Mouse (Mus musculus) urinary bladder, postnatal 4 days (tissue): ENCODE measurements around the gene Ndufs3.
A peak's percentile ranks its signal among the peaks of the same experiment; 100 is the strongest.
"Not testable (repeated sequence)": the region's sequence is repeated elsewhere in the genome, so short reads cannot be mapped to it uniquely, and the experiment has no call there.

ENCODE experiments used
- DNase-seq, 2 experiments: peaks; one replicate each; pipeline ENCODE4 v3.0.0; 2021 to 2022; ENCODE audit warnings: low spot score in 2 of 2

The Ndufs3 gene

DNA sequence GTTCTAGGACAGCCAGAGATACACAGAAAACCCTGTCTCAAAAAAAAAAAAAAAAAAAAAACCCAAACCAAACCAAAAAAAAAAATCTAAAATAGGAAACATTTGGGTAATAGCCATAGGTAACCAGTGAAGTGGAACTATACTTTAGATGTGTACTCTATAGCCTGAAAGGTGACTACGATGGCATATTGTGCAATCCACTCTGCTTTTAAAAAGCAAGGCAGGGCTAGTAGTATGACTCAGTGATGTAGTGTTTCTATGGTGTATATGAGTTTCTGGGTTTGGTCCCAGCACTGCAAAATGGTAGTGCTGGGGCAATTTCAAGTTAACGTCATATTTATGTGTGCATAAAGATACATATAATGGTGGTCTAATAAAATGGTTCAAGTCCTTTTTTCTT is 2.1 kb upstream of the Ndufs3 start:
- no peak for DNase-seq

DNA sequence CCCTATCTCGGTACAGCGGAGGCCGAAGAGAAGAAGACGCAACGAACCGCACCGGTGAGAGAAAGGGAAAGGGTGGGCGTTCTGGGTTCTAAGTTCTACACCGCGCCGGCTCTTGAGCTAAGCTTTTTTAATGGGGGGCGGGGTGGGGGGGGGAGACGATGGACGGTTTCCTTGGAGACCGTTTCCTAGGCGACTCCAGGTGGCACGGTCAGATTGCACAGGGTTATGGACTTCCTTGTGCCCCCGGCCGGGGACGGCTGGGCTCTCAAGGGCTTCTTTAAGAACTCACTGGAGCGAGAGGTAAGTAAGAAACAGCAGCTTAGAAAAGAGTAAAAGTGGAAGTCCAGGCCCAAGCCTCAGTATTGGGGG is 213 bp upstream of the Ndufs3 start:
- no peak for DNase-seq

DNA sequence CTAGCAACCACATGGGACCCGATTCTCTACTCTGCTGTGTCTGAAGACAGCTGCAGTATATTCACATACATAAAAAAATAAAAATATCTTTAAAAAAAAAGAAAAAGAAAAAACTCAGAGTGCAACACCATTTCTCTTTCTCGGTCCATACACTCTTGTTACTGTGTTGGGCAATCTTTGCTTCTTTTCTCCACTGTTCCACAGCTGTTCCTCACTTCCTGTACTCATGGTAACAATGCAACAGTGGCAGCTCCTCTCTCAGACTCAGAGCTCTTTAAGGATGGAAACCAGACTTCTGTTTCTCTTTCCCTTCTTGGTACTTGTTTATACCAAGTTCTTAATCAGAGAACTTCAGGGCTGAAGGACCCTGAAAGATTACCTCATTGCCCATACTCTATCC is 1.2 kb downstream of the Ndufs3 start:
- DNase-seq: no peak

DNA sequence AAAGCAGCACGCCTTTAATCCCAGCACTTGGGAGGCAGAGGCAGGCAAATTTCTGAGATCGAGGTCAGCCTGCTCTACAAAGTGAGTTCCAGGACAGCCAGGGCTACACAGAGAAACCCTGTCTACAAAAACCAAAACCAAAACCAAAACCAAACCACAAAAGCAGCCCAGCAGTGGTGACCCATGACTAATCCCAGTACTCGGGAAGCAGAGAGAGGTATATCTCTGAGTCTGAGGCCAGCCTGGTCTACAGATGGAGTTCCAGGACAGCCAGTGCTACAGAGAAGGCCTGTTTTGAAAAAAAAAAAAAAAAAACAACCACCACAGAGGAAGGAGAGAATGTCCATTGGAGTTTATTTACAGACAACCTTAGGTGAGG is 10.3 kb downstream of the Ndufs3 start:
- not testable (repeated sequence) for DNase-seq

DNA sequence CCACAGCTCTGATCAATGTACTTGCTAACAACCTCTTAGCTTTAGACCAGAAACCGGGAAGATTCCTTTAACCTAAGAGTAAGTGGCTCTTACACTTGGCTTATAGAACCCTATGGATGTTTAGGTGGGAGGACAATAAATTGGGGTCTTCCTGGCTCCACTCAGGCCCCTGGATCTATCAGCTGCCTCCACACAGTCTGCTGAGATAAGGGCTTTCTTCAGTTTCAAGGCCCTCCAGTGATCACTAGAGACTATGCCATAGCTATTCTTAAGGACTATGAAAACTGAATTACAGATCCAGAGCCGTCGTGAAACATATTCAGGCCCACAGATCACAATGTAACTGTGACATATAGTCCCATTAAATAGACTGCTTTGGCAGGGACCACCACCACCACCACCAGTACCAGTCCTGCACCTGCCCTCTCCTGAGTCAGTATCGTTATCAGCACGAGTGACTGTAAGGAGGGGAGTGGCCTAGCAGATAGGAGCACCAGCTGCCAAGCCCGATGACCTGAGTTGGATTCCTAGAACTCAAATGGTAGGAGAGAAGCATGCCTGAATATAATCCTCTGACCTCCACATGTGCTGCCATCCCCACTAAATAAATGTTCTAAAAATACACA is 10.8 kb downstream of the Ndufs3 start:
- DNase-seq: no peak

DNA sequence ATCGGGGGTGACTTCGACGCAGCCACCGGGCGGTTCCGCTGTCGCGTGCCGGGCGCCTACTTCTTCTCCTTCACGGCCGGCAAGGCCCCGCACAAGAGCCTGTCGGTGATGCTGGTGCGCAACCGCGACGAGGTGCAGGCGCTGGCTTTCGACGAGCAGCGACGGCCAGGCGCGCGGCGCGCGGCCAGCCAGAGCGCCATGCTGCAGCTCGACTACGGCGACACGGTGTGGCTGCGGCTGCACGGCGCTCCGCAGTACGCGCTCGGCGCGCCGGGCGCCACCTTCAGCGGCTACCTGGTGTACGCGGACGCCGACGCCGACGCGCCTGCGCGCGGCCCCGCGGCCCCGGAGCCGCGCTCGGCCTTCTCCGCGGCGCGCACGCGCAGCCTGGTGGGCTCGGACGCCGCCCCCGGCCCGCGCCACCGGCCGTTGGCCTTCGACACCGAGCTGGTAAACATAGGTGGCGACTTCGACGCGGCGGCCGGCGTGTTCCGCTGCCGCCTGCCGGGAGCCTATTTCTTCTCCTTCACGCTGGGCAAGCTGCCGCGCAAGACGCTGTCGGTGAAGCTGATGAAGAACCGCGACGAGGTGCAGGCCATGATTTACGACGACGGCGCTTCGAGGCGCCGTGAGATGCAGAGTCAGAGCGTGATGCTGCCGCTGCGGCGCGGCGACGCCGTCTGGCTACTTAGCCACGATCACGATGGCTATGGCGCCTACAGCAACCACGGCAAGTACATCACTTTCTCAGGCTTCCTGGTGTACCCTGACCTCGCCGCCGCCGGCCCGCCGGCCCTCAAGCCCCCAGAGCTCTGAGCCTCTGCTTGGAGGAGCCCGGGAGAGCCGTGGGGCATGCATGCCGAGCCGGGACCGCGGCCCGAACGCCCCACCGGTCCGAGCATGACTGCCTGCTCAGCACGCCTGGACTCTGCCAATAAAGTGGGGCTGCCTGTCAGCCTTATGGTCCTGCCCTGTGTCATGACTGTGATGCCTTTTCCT is 14.8 kb downstream of the Ndufs3 start:
- DNase-seq: peak in 1 of 2 experiments; percentile 51

DNA sequence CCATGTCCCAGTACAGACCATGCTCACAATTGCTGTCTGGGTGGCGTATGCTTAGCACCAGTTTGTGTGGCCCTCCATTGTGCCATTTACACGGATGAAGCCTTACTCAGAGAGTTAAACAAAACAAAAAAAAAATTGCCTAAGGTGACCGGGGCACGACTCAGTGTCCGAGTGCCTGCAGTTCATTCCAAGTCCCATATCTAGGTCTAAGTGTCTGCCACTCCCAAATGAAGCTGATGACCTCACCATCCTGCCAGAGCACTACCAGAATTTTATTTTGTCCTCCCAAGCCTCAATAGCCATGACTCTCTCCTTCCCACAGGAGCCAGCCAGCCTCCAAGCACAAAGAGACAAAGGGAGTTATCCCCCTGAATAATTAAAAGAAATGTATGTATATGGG is 17.0 kb downstream of the Ndufs3 start:
- no peak for DNase-seq

DNA sequence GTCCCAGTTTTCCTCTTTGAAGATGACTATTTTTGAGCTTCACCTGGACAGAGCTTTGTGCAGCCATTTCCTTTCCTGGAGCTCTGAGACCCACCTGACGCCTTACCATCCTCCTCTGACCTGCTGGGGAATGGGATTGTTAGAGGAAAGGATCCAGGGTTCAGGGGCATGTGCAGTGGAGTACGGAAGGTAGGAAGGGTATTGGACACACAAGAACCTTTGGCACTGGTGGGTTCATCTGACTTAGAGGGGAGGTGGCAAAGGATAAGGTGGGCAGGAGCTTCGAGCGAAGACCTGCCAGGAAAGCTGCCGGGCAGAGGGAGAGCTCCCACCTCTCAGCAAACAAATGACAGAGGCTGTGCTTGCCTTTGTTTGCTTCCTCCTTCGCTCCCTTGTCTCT is 18.2 kb downstream of the Ndufs3 start:
- DNase-seq: no peak

DNA sequence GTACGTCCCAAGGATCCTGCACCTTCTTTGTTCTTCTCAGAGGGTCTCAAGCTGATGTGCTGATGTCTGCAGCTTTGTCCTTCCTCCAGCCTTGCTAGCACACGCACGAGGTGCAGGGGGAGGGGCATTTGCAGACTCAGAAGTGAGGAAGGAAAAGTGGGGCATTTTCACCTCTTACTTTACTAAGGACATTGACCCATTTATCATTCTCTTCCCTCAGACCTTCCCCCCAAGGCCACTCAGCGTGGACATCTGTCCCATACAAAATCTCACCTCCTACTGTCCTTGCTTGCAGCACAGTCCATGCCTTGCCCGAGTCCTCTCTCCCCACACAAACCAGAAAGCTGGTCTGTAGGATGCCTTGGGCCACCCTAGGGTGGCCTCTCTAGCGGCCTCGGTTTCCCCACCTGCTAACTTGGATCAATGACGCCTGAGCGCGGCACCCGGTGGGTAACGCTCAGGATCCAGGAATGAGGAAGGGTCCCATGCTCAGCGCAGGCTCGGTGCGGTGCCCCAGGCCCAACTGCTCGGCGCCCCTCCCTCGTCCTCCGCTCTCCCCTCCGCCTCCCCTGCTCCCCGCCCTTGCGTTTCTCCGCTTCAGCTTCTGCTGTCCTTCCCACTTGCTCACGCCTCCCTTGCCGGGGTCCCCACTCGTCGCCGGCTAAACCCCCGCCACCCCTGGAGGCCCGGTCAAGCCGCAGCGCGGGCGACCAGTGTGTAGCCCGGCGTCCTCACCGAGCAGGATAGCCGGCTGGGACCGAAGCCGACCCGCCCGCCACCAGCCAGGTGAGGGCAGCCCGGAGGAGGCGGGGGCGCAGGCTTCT is 19.2 kb downstream of the Ndufs3 start, which contains the start of gene C1qtnf4:
Gene C1qtnf4 (plus strand): TSS at position 643 of the 824 bp plus-strand sequence.
- no peak for DNase-seq

DNA sequence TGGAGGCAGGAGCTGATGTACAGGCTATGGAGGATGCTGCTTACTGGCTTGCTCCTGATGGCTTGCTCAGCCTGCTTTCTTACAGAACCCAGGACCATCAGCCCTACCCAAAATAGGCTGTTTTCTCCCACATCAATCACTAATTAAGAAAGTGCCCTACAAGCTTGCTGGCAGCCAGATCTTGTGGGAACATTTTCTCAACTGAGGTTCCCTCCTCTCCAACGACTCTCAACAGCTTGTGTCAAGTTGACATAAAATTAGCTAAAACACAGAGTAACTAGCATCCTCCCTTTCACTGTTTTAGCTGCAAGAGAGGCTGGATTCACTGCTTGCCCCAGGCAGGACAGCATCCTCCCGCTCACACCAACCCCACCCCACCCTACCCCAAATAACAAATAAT is 22.8 kb downstream of the Ndufs3 start:
- no peak for DNase-seq

DNA sequence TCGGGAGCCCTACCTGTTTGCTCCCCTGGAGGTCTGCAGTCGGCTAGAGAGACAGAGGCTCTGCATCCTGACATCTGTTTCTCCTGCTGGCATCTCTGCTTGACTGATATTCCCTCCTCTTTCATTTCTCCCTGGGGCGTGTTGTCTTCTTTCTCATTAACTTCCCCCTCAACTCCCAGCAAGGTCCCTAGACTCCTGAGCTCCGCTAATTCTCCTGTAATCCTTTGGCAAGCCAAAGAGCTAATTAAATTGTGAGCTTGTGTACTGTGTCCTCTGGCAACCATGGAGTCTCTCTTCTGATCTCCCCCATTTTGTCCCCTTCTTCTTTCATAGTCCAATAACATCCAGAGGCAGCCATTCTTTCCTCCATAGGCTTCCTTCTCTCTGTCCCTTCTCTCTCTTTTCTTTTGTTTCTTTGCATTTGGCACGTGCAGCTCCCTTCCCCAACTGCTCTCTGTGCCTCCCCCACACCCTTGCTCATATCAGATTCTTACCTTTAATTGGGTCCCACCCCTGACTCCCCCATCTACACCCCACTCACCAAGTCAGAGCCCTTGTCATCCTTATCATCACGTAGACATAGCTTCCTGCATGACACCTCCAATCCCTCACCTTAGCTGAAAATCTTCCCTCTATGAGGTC is 24.4 kb downstream of the Ndufs3 start:
- DNase-seq: no peak

DNA sequence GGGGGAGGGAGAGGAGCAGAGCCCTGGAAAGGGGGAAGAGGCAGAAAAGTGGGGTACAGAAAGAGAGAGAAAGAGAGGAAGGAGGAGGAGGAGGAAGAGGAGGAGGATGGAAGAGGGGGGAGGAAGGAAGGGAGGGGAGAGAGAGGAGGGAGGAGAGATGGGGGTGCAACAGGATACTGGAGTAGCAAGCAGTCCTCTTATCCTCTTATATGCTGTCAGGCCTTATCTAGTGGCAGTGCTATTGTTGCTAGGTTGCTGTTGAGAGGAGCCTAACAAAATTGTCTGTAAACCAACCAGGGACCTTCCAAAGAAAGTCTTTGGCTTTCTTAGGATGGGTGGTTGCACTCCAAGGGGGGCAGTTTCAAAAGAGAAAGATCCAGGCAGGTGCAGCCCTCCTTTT is 25.2 kb downstream of the Ndufs3 start:
- no peak for DNase-seq

DNA sequence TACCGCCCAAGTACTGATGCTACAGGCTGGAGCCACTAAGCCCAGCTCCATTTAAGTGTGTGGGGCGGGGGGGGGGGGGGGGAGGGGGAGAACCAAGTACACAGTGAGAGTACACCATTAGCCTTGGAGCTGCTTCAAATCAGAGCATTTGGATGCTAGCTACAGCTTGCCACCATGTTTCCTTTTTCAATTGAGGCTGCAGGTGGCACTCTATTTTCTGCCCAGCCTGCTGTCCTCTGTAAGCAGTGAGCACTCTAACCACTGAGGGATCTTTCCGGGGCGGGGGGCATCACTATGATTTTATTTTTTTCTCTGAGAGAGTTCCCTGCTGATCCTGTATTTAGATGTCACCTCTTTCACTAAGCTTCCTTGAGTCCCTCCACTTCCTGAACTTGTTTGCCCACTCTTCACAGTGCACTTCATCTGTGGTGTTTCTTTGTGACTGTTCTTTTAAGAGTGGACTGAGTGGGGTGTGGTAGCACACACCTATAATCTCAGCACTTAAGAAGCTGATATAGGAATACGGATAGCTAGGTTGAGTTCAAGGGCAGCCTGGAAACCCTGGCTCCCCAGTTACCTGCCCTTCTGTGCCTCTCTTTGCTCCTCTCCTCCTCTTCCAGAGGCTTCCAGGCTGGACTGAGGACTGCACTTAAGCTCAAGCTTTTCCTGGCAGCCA is 26.9 kb downstream of the Ndufs3 start:
- DNase-seq: no peak

DNA sequence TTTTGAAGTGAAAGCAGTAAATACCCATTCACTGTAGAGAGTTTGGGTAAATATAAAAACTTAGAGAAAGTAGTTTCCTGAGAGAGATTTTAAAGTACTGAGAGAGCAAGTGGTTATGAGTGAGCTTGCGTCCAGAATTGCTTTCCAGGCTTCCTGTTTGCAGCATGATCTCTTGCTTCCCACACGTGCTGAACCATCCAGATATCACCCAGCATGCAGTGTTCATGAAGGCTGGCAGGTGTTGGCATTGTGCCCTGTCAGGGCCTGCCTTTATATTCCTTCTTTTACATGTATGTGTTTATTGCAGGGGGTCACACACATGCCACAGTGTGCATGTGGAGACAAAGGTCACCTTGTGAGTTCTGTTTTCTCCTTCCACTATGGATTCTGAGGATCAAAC is 29.4 kb downstream of the Ndufs3 start:
- no peak for DNase-seq

DNA sequence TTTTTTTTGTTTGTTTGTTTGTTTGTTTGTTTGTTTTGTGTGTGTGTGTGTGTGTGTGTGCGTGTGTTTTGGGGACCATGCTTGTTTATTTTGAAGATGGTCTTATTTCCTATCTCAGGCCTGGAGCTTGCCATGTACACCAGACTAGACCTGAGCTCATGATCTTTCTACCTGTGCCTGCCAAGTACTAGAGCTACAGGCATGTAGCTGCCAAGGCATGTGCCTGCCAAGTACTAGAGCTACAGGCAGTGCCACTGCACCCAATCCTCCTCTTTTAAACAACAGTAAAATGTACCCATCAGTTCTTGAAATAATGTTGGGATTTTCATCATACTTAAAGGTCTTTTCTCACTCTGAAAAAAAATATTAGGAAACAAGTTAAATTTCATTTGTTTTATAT is 30.6 kb downstream of the Ndufs3 start:
- no peak for DNase-seq

DNA sequence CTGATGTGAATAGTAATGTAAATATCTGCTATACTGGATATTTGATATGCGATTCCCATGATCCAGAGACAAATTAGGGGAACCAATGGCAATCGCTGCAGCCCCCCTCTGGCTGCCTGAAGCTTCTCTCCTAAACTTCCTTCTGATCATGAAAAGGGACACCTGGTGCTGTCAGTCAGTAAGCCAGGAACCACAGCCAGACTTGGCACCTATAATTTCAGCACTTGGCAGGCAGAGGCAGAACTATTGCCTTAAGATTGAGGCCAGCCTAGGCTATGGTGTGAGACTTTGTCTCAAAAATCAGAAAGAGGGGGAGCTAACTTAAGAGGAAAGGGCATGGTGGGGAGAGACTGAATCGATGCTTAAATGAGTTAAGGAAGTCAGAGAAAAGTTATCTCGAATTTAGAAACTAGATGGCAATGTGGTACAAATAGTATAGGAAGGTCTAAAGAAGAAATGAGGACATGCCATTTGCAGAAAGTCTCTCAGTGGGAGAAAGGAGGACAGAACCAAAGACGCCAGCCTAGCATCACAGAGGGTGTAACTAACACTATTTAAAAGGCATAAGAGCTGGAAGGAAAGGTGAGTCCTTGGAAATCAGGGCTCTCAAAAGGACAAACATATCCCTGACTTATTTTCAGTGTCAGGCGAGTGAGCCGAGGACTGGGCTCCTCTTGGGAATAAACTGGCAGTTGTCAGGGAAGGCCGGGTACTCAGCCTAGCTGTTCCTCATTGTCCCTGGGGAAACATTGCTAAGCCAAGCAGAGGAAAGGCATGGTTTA is 33.3 kb downstream of the Ndufs3 start:
- DNase-seq: no peak

DNA sequence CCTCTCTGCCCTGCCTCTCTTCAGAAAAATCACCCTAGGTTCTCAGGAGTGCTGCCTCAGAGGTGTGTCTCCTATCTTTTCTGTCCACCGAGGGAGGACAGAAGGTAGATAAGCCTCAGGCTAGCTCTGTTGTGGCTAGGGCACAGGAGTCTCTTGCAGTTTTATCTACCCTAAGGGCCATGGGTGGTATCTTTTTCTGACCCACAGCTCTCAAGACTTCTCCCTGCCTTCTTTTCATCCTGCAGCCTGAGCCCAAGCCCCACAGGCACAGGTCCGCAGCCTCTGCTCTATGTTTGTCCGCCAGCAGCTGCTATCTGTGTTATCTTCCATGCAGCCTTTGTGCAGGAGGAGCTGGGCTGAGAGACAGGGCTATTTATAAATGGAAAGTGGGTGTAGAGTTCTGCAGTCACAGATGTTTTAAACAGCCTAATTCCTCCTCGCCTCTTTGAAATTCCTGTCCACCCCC is 34.5 kb downstream of the Ndufs3 start:
- DNase-seq: peak in 1 of 2 experiments; percentile 31

DNA sequence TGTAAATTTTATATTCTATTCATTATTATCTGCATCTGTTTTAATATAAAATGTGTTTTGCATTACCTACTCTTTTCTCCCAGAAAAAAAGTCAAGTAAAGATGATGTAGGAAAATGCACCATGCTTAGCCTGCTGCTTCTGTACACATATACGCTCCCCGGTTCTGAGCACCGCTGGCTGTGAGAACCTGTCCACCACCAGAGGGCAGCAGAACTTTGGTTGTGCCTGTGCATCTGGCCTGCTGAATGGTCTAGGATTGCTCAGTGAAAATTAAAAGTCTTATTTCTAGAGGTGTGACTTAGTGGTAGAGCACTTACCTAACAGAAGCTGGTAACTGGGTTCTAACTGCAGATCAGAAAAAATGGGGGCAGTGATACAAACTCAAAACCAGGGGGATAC is 38.1 kb downstream of the Ndufs3 start:
- peak; percentile 64 to 85 for DNase-seq

DNA sequence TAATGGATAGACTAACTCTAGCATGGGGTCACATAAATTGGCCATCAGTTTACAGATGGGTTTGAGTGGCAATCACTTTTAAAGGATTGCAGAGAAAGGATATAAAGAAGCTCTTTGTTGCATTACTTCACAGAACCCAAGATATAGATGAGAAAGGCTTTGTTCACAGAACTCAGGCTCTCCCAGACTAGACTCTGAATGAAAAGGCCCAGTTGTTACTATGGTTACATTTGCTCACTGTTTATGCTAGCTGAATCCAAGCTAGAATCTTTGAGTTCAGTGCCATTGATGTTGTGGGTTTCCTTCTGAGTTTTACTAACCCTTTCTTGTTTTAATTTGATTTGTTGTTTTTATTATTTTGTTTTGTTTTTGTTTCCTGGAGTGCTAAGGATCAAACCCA is 40.4 kb downstream of the Ndufs3 start:
- no peak for DNase-seq

DNA sequence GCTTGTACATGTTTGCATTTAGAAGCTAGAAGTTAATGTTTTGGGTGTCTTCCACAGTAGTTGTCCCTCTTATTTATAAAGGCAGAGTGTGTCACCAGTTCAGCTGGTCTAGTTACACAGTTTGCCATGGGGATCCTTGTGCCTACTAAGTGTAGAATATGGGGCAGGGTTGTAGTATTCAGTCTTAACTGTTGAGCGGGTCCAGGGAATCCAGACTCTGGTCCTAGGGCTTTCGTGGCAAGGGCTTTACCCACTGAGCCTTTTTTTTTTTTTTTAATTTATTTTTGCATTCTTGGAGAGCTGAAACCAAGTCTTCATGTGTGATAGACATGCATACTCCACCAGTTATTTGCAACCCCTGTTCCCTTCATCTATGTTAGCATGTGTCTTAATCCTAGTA is 43.1 kb downstream of the Ndufs3 start:
- DNase-seq: no peak
